Mouse (Mus musculus): Measurements from ENCODE around the gene Rin2. TPM values are rescaled to one million over a fixed set of nuclear protein-coding genes. Genes with fewer than 3 reads are reported as not detected.

Gene Rin2
- total RNA-seq, 2 experiments from 2014 or later = 12.8 to 16.7 TPM

Small RNAs within 50 kb of the gene (microRNA-seq; reads per million reads assigned to microRNA genes)
- gene Gm25026 = not detected

Other genes starting within 250 kb of the Rin2 start
- gene Naa20, start 226.9 kb downstream of the Rin2 start, total RNA-seq (2021) = 10 to 100 TPM; 60.9 to 67.9 TPM

Measured in left cerebral cortex, postnatal 4 days (tissue).